Mouse (Mus musculus) inflammation-experienced regulatory T-cells, adult 6 months (primary cell): ENCODE data around the gene Tpm3. TPM values are rescaled to one million over a fixed set of nuclear protein-coding genes. Genes with fewer than 3 reads are reported as not detected.

ENCODE experiments used
- ATAC-seq: one replicate; pipeline ENCODE4 v1.8.0; 2017
- polyA plus RNA-seq, 3 experiments: library from polyadenylated mRNA; unstranded; fragments of 100-300 nt; shearing (Covaris generic); gene quantifications; one replicate each; pipeline ENCODE4 v1.2.1; 2017

The Tpm3 gene
- polyA plus RNA-seq: 100 to 1,000 TPM; 843 to 975 (median 918) TPM

- ATAC-seq: no peak
Observed at GRCm38 (mm10) chr3:90072294-90072693, at the start of gene Tpm3. Tpm3 (plus strand) TSS chr3:90072649.

GRCm38 (mm10) chr3:90034653-90035052 lies 37.8 kb upstream of the Tpm3 start:
- no peak for ATAC-seq

- no peak for ATAC-seq
Observed at GRCm38 (mm10) chr3:90036263-90036662, 36.2 kb upstream of the Tpm3 start.

GRCm38 (mm10) chr3:90049691-90050090 lies 22.8 kb upstream of the Tpm3 start:
- ATAC-seq: no peak

- peak; percentile 29 for ATAC-seq
Observed at GRCm38 (mm10) chr3:90051441-90052350, 20.8 kb upstream of the Tpm3 start, which contains the start of gene 4933434E20Rik. 4933434E20Rik (plus strand) TSS chr3:90051636.

- ATAC-seq: peak; percentile 79
Observed at GRCm38 (mm10) chr3:90052351-90053241, 19.9 kb upstream of the Tpm3 start, which contains the start of gene Ubap2l. Ubap2l (minus strand) TSS chr3:90052628.

GRCm38 (mm10) chr3:90061549-90061948 lies 10.9 kb upstream of the Tpm3 start:
- ATAC-seq: no peak

GRCm38 (mm10) chr3:90062539-90062938 lies 9.9 kb upstream of the Tpm3 start:
- no peak for ATAC-seq

- no peak for ATAC-seq
Observed at GRCm38 (mm10) chr3:90064383-90064782, 8.1 kb upstream of the Tpm3 start.

- peak; percentile 64 for ATAC-seq
Observed at GRCm38 (mm10) chr3:90065553-90065952, 6.9 kb upstream of the Tpm3 start.

- ATAC-seq: no peak
Observed at GRCm38 (mm10) chr3:90067851-90068250, 4.6 kb upstream of the Tpm3 start.

- ATAC-seq: no peak
Observed at GRCm38 (mm10) chr3:90069688-90070087, 2.8 kb upstream of the Tpm3 start.

- ATAC-seq: no peak
Observed at GRCm38 (mm10) chr3:90076921-90077716, 4.7 kb downstream of the Tpm3 start.

GRCm38 (mm10) chr3:90078224-90078623 lies 5.8 kb downstream of the Tpm3 start:
- ATAC-seq: no peak

GRCm38 (mm10) chr3:90079133-90079762 lies 6.8 kb downstream of the Tpm3 start:
- peak; percentile 69 for ATAC-seq

- peak; percentile 73 for ATAC-seq
Observed at GRCm38 (mm10) chr3:90079763-90080497, 7.5 kb downstream of the Tpm3 start.

- ATAC-seq: no peak
Observed at GRCm38 (mm10) chr3:90080498-90080863, 8.0 kb downstream of the Tpm3 start.

GRCm38 (mm10) chr3:90081365-90082240 lies 9.2 kb downstream of the Tpm3 start:
- peak; percentile 6 for ATAC-seq

GRCm38 (mm10) chr3:90083034-90083433 lies 10.6 kb downstream of the Tpm3 start:
- ATAC-seq: no peak
